Mouse (Mus musculus): Measurements from ENCODE around the gene Cd5.

The Cd5 gene

GRCm38 (mm10) chr19:10729889-10730288 lies 8.9 kb downstream of the Cd5 start:
- no peak for DNase-seq (ENCODE audit: low spot score)

GRCm38 (mm10) chr19:10724629-10725363 lies 14.0 kb downstream of the Cd5 start:
- no peak for DNase-seq (ENCODE audit: low spot score)

GRCm38 (mm10) chr19:10723649-10724048 lies 15.2 kb downstream of the Cd5 start:
- no peak for DNase-seq (ENCODE audit: low spot score)

GRCm38 (mm10) chr19:10723084-10723483 lies 15.7 kb downstream of the Cd5 start:
- DNase-seq (ENCODE audit: low spot score) = no peak

- no peak for DNase-seq (ENCODE audit: low spot score)
These were observed 17.7 kb downstream of the Cd5 start for GRCm38 (mm10) chr19:10721064-10721463.

DNA sequence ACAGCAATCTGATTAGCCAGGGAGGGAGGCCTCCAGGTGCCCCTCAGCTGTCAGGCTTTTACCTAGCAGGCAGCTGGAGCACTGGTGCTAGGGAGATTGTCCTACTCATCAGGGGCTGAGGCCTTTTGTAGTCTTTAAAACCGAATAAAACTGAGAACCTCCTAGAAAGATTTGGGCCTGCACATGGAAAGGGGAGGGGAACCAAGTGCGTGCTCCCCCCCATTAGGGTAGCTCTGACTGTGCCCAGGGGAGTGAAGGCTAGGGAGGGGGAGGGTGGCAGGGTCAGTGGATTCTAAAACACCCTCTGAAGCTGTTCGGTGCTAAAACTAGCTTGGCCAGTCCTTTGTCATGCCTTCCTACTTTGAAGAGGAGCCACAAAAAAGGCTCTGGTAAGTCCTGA lies 18.3 kb downstream of the Cd5 start:
- DNase-seq (ENCODE audit: low spot score) = no peak

DNA sequence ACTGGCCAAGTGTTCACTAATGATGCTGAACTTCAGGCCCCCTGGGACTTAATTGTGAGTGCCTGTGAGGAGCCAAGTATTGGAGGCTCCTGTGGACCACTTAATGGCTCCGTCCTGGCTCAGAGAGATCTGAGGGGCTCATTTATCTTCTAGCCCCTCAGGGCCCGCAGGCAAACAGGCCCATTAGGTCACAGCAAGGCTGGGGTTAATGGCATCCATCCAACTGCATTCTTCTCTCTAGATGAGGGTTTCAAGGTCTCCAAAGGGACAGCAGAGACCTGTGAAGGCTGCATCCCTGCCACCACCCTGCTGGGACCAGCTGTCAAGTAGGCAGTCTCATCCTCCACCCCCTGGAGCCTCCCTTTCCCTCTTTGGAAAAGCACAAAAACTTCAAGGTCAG lies 19.1 kb downstream of the Cd5 start:
- no peak for DNase-seq (ENCODE audit: low spot score)

- no peak for DNase-seq (ENCODE audit: low spot score)
These were observed 20.5 kb downstream of the Cd5 start for GRCm38 (mm10) chr19:10718251-10718775.

DNA sequence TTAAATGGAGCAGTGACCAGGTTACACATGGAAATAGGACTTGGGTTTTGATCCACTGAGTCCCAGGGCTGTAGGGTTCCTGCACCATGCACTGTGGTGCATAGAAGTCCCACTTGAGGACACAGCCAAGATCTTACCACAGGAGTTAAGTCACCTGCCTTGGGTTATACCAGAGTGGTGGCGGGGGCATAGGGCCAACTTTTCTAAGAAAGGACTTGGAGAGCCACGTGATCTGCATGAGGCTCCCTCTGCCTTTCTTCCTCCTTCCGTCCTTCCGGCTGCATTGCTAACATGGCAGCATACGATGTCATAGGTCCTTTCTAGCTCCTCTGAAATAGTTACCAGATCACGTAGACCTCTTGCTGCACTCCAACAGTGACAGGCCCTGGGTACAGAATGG lies 23.3 kb downstream of the Cd5 start:
- no peak for DNase-seq (ENCODE audit: low spot score)

- DNase-seq (ENCODE audit: low spot score) = peak; percentile 37
These were observed 23.9 kb downstream of the Cd5 start for GRCm38 (mm10) chr19:10714682-10715475.

DNA sequence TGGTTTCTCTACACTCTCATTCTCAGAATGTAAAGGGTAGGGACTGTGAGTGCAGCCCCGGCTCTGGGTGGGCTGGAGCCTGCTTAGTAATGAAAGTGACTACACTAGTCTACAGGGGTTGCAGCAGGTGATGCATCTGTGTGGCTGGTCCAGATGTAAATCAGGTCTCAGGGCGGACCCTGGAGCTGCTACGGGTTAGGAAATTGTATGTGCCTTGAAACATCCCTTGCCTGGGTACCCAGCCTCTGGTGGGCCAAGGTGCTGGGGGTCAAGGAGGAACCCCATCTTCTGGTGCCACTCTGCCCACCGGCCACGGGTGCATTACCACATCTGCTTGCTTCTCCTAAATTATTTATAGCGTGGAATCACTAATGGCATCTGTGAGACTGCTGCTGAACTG lies 24.6 kb downstream of the Cd5 start:
- DNase-seq (ENCODE audit: low spot score) = no peak

DNA sequence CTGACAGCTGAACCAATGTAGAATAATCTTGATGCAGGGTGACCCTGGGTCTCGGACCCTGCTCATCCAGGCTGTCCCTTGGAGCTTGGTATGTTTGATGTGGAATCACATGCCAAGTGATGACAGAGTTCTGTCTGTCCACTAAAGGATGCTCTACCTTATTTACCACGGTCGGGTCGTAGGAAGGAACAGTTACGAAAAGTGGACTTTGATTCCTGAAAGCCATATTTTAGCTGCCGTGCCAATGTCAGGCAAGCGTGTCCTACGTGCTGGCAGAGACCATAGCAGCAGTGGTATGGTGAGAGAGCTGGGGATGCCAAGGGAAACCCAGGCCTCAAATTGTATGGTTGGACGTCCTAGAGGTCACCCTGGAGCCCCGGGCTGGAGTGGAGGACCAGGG lies 25.3 kb downstream of the Cd5 start:
- DNase-seq (ENCODE audit: low spot score) = no peak

DNA sequence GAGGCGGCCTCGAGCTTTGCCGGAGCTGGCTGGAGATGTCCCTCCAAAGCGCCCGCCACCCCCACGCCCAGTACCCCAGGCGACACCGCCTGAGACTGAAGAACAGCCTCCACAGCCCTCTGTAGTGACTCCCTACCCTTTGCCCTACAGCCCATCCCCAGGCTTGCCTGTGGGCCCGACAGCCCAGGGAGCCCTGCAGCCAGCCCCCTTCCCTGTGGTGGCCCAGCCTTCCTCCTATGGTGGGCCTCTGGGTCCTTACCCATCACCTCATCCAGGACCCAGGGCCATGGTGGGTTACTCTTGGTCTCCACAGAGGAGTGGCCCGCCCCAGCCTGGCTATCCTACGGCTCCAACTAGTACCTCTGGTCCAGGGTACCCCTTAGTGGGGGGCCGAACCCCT lies 26.2 kb downstream of the Cd5 start:
- DNase-seq (ENCODE audit: low spot score) = no peak

DNA sequence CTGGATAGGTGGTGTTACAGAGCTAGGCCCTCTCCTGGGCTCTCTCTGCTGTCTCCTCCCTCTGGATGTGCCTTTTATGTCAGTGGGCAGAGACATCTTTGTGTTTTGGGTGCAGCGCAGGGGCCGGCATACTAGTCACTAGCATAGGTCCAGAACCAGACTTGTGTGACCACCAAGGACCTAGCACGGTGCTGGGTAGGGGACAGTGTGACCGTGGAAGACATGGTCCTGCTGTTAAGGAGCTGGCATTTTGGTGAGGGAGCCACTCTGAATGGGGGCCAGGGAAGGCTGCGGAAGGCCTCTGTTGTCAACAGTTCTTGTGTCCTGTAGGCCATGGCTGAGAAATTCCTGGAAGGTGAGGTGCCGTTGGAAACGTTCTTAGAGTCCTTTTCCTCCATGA lies 26.6 kb downstream of the Cd5 start:
- DNase-seq (ENCODE audit: low spot score) = no peak

DNA sequence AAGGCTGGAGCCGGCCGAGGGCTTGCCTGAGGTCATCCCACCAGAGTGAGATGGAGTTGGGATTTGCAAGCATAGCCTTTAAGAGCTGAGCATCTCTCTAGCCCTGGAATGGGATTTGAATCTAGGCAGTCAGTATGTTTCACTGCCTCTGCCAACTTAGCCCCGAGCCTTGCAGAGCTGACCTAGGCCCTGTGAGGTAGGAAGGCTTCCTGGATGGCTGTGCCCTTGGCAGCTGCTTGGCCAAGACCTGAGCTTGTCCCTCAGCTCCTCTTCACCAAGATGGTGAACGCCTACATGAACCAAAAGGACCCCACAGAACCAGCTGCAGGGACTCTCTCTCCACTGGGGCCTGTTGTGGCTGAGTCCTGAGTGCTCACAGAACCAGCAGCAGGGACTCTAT lies 28.1 kb downstream of the Cd5 start:
- DNase-seq (ENCODE audit: low spot score) = no peak

DNA sequence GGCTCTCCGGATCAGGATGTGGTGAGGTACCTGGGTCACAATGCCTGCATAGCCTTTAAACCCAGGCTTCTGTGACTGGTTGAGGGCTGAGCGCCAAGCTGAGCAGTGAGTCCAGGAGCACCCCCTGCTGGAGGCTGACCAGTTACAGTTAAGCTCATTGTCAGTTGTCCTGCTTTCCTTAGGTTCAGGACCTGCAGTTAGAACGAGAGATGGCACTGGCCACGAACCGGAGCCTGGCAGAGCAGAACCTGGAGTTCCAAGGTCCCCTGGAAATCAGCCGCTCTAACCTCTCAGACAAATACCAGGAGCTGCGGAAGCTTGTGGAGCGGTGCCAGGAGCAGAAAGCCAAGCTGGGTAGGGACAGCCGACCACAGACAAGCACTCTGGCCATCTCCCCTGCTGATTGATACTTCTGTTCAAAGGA lies 28.7 kb downstream of the Cd5 start:
- DNase-seq (ENCODE audit: low spot score) = peak; percentile 47

- DNase-seq (ENCODE audit: low spot score) = peak; percentile 79
These were observed 29.3 kb downstream of the Cd5 start for GRCm38 (mm10) chr19:10709360-10710087.

DNA sequence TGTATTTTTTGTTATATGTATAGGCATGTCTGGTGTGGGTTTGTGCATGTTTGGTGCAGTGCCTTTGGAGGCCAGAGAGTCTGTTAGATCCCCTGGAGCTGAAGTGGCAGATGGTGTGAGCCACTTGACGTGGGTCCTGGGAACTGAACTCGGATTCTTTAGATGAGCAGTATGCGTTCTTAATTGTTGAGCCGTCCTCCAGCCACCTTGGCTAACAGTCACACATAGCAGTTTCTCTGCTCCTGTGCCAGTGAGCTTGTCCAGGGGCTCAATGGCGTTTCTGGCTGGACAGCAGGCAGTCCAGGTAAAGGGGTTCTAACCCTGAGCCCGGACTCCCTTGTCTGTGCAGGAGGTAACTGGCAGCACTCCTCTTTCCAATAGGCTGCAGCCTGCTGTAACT lies 29.9 kb downstream of the Cd5 start:
- DNase-seq (ENCODE audit: low spot score) = no peak

DNA sequence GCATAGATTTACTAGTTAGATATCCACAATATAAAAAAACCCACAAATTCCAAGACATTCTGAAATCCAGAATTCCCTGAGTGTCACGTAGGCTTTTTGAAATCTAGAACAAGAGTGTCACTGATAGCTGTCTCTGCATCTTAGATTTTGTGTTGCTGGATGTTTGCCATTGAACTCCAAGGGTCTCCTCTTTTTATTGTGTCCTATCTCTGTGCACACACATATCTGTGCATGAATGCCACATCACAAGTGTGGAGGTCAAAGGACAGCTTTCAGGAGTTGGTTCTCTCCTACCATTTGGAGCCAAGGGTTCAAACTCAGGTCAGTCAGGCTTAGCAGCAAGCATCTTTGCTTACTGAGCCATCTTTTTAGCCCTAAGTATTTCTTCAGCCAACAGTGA lies 30.9 kb downstream of the Cd5 start:
- no peak for DNase-seq (ENCODE audit: low spot score)

GRCm38 (mm10) chr19:10707087-10707875 lies 31.5 kb downstream of the Cd5 start:
- DNase-seq (ENCODE audit: low spot score) = no peak

DNA sequence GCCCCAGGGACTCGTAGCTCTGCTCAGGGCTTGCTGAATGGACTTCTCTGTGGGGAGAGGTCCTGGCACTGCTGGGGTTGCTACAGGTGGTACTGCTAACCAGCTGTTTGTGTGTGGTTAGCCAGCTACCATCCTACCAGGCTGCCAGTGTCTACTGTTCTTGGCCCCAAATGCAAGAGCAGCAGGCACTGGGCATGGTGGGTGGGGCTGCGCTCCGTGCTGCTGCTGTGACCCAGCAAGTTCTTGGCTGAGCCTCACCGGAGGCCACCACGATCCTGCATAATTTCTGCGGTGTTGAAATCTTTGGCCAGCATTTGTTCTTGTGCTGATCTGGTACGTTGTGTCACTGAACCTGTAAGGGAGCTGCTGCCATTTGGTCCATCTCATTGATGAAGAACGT lies 35.3 kb downstream of the Cd5 start:
- no peak for DNase-seq (ENCODE audit: low spot score)

GRCm38 (mm10) chr19:10702125-10702524 lies 36.7 kb downstream of the Cd5 start:
- no peak for DNase-seq (ENCODE audit: low spot score)
